Mouse (Mus musculus): ENCODE measurements around the gene Chrna9. TPM values are rescaled to one million over a fixed set of nuclear protein-coding genes. Genes with fewer than 3 reads are reported as not detected.

Gene Chrna9
- polyA plus RNA-seq, 1 experiment from 2014 or later, result not detected

GRCm38 (mm10) chr5:65997813-65998212 lies 63.1 kb downstream of the Chrna9 start:
- H3K27ac ChIP-seq (ENCODE audit: low read depth, low read length), result no peak overlapping the region
- no peak overlapping the region for H3K9ac ChIP-seq (ENCODE audit: low read depth, low read length)
- H3K36me3 ChIP-seq (ENCODE audit: control insufficient read depth, insufficient read depth), result no peaks in the 10 kb centered on the region
- ATAC-seq, result no peak
- H3K9me3 ChIP-seq (ENCODE audit: control insufficient read depth), result no peaks in the 10 kb centered on the region
- no peaks in the 10 kb centered on the region for H3K4me1 ChIP-seq (replicated peaks; ENCODE audit: control insufficient read depth, insufficient read depth, low read length)
- H3K4me2 ChIP-seq (replicated peaks; ENCODE audit: low read depth), result no peak overlapping the region
- H3K27me3 ChIP-seq (replicated peaks; ENCODE audit: control insufficient read depth, insufficient read depth, low read length), result no peaks in the 10 kb centered on the region
- H3K4me3 ChIP-seq (ENCODE audit: low read depth, low read length), result no peak overlapping the region
- no peak for TF ChIP-seq CTCF (IDR thresholded peaks at IDR 0.05; ENCODE audit: low read depth)

DNA sequence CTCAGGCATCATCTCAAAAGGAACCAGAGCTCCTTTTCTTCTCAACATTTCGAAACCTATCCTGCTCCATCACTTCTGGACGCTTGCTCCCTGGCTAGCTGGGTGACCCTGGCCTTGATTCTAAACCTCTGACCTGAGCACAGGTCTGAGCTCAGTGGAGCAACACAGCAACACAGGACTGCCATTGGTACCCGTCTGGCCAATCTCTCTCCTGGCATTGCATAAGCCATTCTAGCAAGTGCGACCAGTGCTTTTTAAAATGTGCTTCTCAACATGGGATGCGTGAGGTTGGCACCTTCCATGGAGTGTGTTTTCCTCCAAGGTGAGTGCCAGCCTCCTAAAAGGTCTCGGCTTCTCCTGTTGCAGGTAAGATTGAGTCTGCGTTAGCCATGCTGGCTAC lies 64.4 kb downstream of the Chrna9 start:
- Histone ChIP-seq H3K4me2 (replicated peaks; ENCODE audit: low read depth) (no peak overlapping the region), H3K27ac (ENCODE audit: low read depth, low read length) (no peak overlapping the region), H3K9ac (ENCODE audit: low read depth, low read length) (no peak overlapping the region), H3K9me3 (ENCODE audit: control insufficient read depth) (no peaks in the 10 kb centered on the region), H3K36me3 (ENCODE audit: control insufficient read depth, insufficient read depth) (no peaks in the 10 kb centered on the region), H3K4me1 (replicated peaks; ENCODE audit: control insufficient read depth, insufficient read depth, low read length) (no peaks in the 10 kb centered on the region), H3K4me3 (ENCODE audit: low read depth, low read length) (no peak overlapping the region), H3K27me3 (replicated peaks; ENCODE audit: control insufficient read depth, insufficient read depth, low read length) (no peaks in the 10 kb centered on the region)
- ATAC-seq, result no peak
- no peak for TF ChIP-seq CTCF (IDR thresholded peaks at IDR 0.05; ENCODE audit: low read depth)
- WGBS, result 84% methylated on average over 7 of the region's 7 CpGs

DNA sequence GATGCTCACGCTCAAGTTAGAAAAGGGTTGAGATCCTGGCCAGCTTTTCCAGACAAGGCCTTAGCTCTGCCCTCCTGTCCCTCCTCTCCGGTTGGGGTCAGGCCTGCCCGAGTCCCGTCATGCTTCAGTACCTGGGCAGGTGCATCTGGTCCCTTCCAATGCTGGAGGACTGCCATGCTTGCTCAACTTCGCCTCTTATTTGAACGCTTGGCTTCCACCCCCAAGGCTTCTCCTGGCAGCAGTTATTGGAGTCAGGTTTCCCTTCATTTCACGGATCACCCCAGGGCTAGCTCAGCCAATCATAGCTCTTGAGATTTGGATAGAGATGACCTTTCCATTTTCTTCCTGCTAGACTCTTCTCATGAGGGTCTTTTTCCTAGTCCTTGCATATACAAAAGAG lies 65.4 kb downstream of the Chrna9 start:
- TF ChIP-seq CTCF (IDR thresholded peaks at IDR 0.05; ENCODE audit: low read depth), result no peak
- no peak overlapping the region for H3K9ac ChIP-seq (ENCODE audit: low read depth, low read length)
- no peak overlapping the region for H3K27ac ChIP-seq (ENCODE audit: low read depth, low read length)
- no peak overlapping the region for H3K4me2 ChIP-seq (replicated peaks; ENCODE audit: low read depth)
- no peaks in the 10 kb centered on the region for H3K9me3 ChIP-seq (ENCODE audit: control insufficient read depth)
- no peak overlapping the region for H3K4me3 ChIP-seq (ENCODE audit: low read depth, low read length)
- WGBS, result 76% methylated on average over 7 of the region's 7 CpGs
- no peaks in the 10 kb centered on the region for H3K4me1 ChIP-seq (replicated peaks; ENCODE audit: control insufficient read depth, insufficient read depth, low read length)
- no peak for ATAC-seq
- H3K36me3 ChIP-seq (ENCODE audit: control insufficient read depth, insufficient read depth), result no peaks in the 10 kb centered on the region
- H3K27me3 ChIP-seq (replicated peaks; ENCODE audit: control insufficient read depth, insufficient read depth, low read length), result no peaks in the 10 kb centered on the region

GRCm38 (mm10) chr5:66000567-66001125 lies 65.9 kb downstream of the Chrna9 start:
- Histone ChIP-seq H3K36me3 (ENCODE audit: control insufficient read depth, insufficient read depth) (no peaks in the 10 kb centered on the region), H3K27me3 (replicated peaks; ENCODE audit: control insufficient read depth, insufficient read depth, low read length) (no peaks in the 10 kb centered on the region), H3K4me2 (replicated peaks; ENCODE audit: low read depth) (no peak overlapping the region), H3K4me3 (ENCODE audit: low read depth, low read length) (no peak overlapping the region), H3K27ac (ENCODE audit: low read depth, low read length) (peak overlapping the region; percentile 15), H3K4me1 (replicated peaks; ENCODE audit: control insufficient read depth, insufficient read depth, low read length) (no peaks in the 10 kb centered on the region), H3K9ac (ENCODE audit: low read depth, low read length) (no peak overlapping the region), H3K9me3 (ENCODE audit: control insufficient read depth) (no peaks in the 10 kb centered on the region)
- no peak for TF ChIP-seq CTCF (IDR thresholded peaks at IDR 0.05; ENCODE audit: low read depth)
- WGBS, result 21% methylated on average over 6 of the region's 6 CpGs
- ATAC-seq, result peak; percentile 43

- no peaks in the 10 kb centered on the region for H3K27me3 ChIP-seq (replicated peaks; ENCODE audit: control insufficient read depth, insufficient read depth, low read length)
- H3K36me3 ChIP-seq (ENCODE audit: control insufficient read depth, insufficient read depth), result no peaks in the 10 kb centered on the region
- no peak overlapping the region for H3K4me3 ChIP-seq (ENCODE audit: low read depth, low read length)
- ATAC-seq, result no peak
- no peak overlapping the region for H3K9ac ChIP-seq (ENCODE audit: low read depth, low read length)
- TF ChIP-seq CTCF (IDR thresholded peaks at IDR 0.05; ENCODE audit: low read depth), result 0 out of 2 replicates have a peak, but pooled peaks have one; percentile 31
- no peaks in the 10 kb centered on the region for H3K9me3 ChIP-seq (ENCODE audit: control insufficient read depth)
- no peak overlapping the region for H3K4me2 ChIP-seq (replicated peaks; ENCODE audit: low read depth)
- 67% methylated on average over 5 of the region's 5 CpGs for WGBS
- H3K4me1 ChIP-seq (replicated peaks; ENCODE audit: control insufficient read depth, insufficient read depth, low read length), result no peaks in the 10 kb centered on the region
- peak overlapping the region; percentile 15 for H3K27ac ChIP-seq (ENCODE audit: low read depth, low read length)
Observed at GRCm38 (mm10) chr5:66001232-66001631, 66.5 kb downstream of the Chrna9 start.

DNA sequence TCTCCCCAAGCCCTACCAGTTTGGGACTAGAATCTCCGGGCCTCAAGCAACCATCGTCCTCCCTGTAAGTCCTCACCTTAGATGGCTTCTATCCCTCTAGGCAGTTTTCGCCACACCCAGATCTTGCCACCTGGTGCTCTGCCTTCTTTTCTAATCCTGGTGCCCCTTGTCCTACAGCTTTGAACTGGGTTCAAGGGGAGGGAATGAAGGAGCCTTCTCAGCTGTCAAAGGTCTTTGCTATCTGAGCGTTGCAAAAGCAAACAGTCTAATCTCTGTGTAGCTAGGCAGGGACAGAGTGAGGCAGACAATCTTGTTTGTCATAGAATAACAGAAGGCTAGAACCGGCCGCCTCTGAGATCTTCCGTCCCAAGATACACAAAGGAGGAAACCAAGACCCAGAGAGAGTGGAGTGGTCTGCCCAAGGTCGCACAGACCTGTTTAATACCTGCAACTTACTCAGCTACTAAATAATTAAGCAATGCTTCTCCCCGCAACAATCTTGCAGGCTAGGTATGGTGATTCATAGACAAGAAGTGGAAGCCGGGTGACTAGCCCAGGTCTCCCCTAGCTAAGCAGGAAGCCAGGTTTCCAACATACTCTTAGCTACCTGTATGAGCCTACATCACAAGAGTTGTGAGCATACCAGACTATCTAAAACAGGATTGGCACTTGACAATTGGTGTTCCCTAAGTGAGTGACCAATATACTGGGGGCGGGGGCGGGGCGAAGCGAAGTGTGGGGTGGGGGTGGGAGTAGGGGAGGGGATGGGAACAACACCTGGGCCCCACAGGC lies 69.6 kb downstream of the Chrna9 start, which contains the start of gene 9130230L23Rik:
Gene 9130230L23Rik (minus strand): TSS at position 152 of the 792 bp plus-strand sequence.
- no peak for TF ChIP-seq CTCF (IDR thresholded peaks at IDR 0.05; ENCODE audit: low read depth)
- H3K27ac ChIP-seq (ENCODE audit: low read depth, low read length), result peak within 1 kb of the TSS; percentile 94
- peak within 1 kb of the TSS; percentile 17; the same call in 1 of the 2 replicates for H3K9ac ChIP-seq (ENCODE audit: low read depth, low read length)
- H3K27me3 ChIP-seq (replicated peaks; ENCODE audit: control insufficient read depth, insufficient read depth, low read length), result no peaks in the 10 kb centered on the region
- H3K4me3 ChIP-seq (ENCODE audit: low read depth, low read length), result no peak within 1 kb of the TSS
- H3K4me2 ChIP-seq (replicated peaks; ENCODE audit: low read depth), result peak within 1 kb of the TSS; percentile 48
- no peaks in the 10 kb centered on the region for H3K9me3 ChIP-seq (ENCODE audit: control insufficient read depth)
- WGBS, result 40% methylated on average over 14 of the region's 14 CpGs
- ATAC-seq, result peak; percentile 85
- no peaks in the 10 kb centered on the region for H3K36me3 ChIP-seq (ENCODE audit: control insufficient read depth, insufficient read depth)
- H3K4me1 ChIP-seq (replicated peaks; ENCODE audit: control insufficient read depth, insufficient read depth, low read length), result no peaks in the 10 kb centered on the region

Data from intestine, postnatal 0 days (tissue).